Mouse (Mus musculus) thymus, adult 2 months (tissue): ENCODE data around the gene Dpyd.

ENCODE experiments used
- CTCF ChIP-seq: fragments of 200-500 bp; IDR thresholded peaks from 2 replicates; pipeline ENCODE4 v1.5.1; 2012; ENCODE audit warnings: mild to moderate bottlenecking, control low read depth, low read length, moderate library complexity, borderline replicate concordance; ENCODE audit not compliant: control insufficient read depth, poor library complexity, insufficient read depth; ENCODE audit errors: extremely low read depth
- POLR2A ChIP-seq: fragments of 200-500 bp; IDR thresholded peaks from 2 replicates; pipeline ENCODE4 v1.6.1; 2012; ENCODE audit warnings: mild to moderate bottlenecking, low read length, control low read depth, moderate library complexity; ENCODE audit not compliant: control insufficient read depth, poor library complexity, insufficient read depth; ENCODE audit errors: extremely low read depth

GRCm38 (mm10) chr3:118852711-118853110 lies 290.8 kb downstream of the Dpyd start:
- no peak for TF ChIP-seq POLR2A
- TF ChIP-seq CTCF = no peak
